Mouse (Mus musculus) heart, embryonic 14.5 days (tissue): ENCODE data around the gene Rnf115. TPM values are rescaled to one million over a fixed set of nuclear protein-coding genes. Genes with fewer than 3 reads are reported as not detected.

Experiments
- ATAC-seq: fragments of 200-750 bp; cut with Nextera tagmentation; 2 replicates; pipeline ENCODE4 v1.8.0; 2017; ENCODE audit warnings: low read depth, moderate TSS enrichment; ENCODE audit not compliant: insufficient number of reproducible peaks, insufficient read depth, low FRiP score
- H3K27ac ChIP-seq, 2 experiments: fragments of 200-500 bp in 1 of 2; fragments of 300-500 bp in 1 of 2; sonication (generic) in 1 of 2; replicated peaks in 1 of 2; 2 replicates each; pipeline ENCODE4 v1.5.1; 2012 to 2014; ENCODE audit warnings: low read depth in 2 of 2, low read length in 2 of 2, control low read depth in 1 of 2, mild to moderate bottlenecking in 1 of 2, mixed read lengths in 1 of 2; ENCODE audit not compliant: control insufficient read depth in 1 of 2, insufficient read depth in 1 of 2
- H3K27me3 ChIP-seq: fragments of 300-500 bp; sonication (generic); 2 replicates; pipeline ENCODE4 v1.6.1; 2014; ENCODE audit warnings: mild to moderate bottlenecking, low read length, control low read depth; ENCODE audit not compliant: control insufficient read depth, insufficient read depth
- H3K36me3 ChIP-seq: fragments of 300-500 bp; sonication (generic); 2 replicates; pipeline ENCODE4 v1.6.1; 2014; ENCODE audit warnings: mild to moderate bottlenecking, control low read depth, low read length, mixed read lengths; ENCODE audit not compliant: control insufficient read depth, insufficient read depth
- H3K4me1 ChIP-seq, 2 experiments: fragments of 200-500 bp in 1 of 2; fragments of 300-500 bp in 1 of 2; sonication (generic) in 1 of 2; 2 replicates each; pipeline ENCODE4 v1.6.1; 2012 to 2014; ENCODE audit warnings: low read length in 2 of 2, control low read depth in 1 of 2, mixed read lengths in 1 of 2; ENCODE audit not compliant: control insufficient read depth in 2 of 2, insufficient read depth in 2 of 2
- H3K4me2 ChIP-seq: fragments of 300-500 bp; sonication (generic); 2 replicates; pipeline ENCODE4 v1.6.1; 2014; ENCODE audit warnings: mild to moderate bottlenecking, low read length
- H3K4me3 ChIP-seq, 2 experiments: fragments of 200-500 bp in 1 of 2; fragments of 300-500 bp in 1 of 2; sonication (generic) in 1 of 2; 2 replicates each; pipeline ENCODE4 v1.5.1; 2012 to 2014; ENCODE audit warnings: low read length in 2 of 2, mild to moderate bottlenecking in 2 of 2, control low read depth in 1 of 2, low read depth in 1 of 2, moderate library complexity in 1 of 2; ENCODE audit not compliant: control insufficient read depth in 1 of 2, insufficient read depth in 1 of 2
- H3K9ac ChIP-seq: fragments of 300-500 bp; sonication (generic); 2 replicates; pipeline ENCODE4 v1.6.1; 2014; ENCODE audit warnings: mild to moderate bottlenecking, low read length
- H3K9me3 ChIP-seq: fragments of 300-500 bp; sonication (generic); 2 replicates; pipeline ENCODE4 v1.6.1; 2016; ENCODE audit warnings: low read length, control low read depth; ENCODE audit not compliant: control insufficient read depth
- WGBS: fragments of 180-500 bp; shearing (Covaris S2); extraction: QIAGEN DNeasy Blood & Tissue Kit; methylation state at CpG from one replicate; pipeline ENCODE4 v1.1.7; 2014; 5-methylcytosine and 5-hydroxymethylcytosine counted together
- polyA plus RNA-seq: library from polyadenylated mRNA; unstranded; fragments of >200 nt; fragmentation: Nextera tagmentation; extraction: Ambion mirVana; gene quantifications from 2 replicates; pipeline ENCODE4 v1.2.1, GENCODE M21; 2014

Rnf115 gene
- polyA plus RNA-seq, 1 experiment from 2014 or later: 41.2 TPM

- no peaks in the 10 kb centered on the region for H3K27me3 ChIP-seq
- no peak for ATAC-seq
- no peak overlapping the region for H3K4me2 ChIP-seq
- H3K36me3 ChIP-seq: peaks cover 75% of the 10 kb centered on the region
- no peak overlapping the region for H3K9ac ChIP-seq
- H3K4me3 ChIP-seq: no peak overlapping the region
- no peak overlapping the region for H3K27ac ChIP-seq
- H3K9me3 ChIP-seq: no peaks in the 10 kb centered on the region
- no peaks in the 10 kb centered on the region for H3K4me1 ChIP-seq
- WGBS: 90% methylated on average over 1 of the region's 1 CpGs
These were observed 60.3 kb downstream of the Rnf115 start for GRCm38 (mm10) chr3:96787784-96788183.

GRCm38 (mm10) chr3:96788506-96788905 lies 61.0 kb downstream of the Rnf115 start:
- Histone ChIP-seq H3K27ac (no peak overlapping the region), H3K4me1 (no peaks in the 10 kb centered on the region), H3K27me3 (no peaks in the 10 kb centered on the region), H3K4me2 (no peak overlapping the region), H3K9me3 (no peaks in the 10 kb centered on the region), H3K4me3 (no peak overlapping the region), H3K9ac (no peak overlapping the region), H3K36me3 (peaks cover 73% of the 10 kb centered on the region)
- 81% methylated on average over 8 of the region's 8 CpGs for WGBS
- no peak for ATAC-seq

- Histone ChIP-seq H3K9me3 (peaks cover 6% of the 10 kb centered on the region), H3K9ac (no peak overlapping the region), H3K4me1 (peaks cover 3 to 5% of the 10 kb centered on the region in 2 experiments; a peak in 2 of 4 replicates), H3K27me3 (no peaks in the 10 kb centered on the region), H3K27ac (no peak overlapping the region), H3K4me2 (no peak overlapping the region), H3K36me3 (no peaks in the 10 kb centered on the region), H3K4me3 (no peak overlapping the region)
- no peak for ATAC-seq
- WGBS: 77% methylated on average over 11 of the region's 11 CpGs
These were observed 72.8 kb downstream of the Rnf115 start for GRCm38 (mm10) chr3:96800254-96800653.

- H3K9ac ChIP-seq: no peak overlapping the region
- no peaks in the 10 kb centered on the region for H3K36me3 ChIP-seq
- H3K27me3 ChIP-seq: no peaks in the 10 kb centered on the region
- peaks cover 6% of the 10 kb centered on the region for H3K9me3 ChIP-seq
- H3K4me2 ChIP-seq: no peak overlapping the region
- no peak overlapping the region for H3K27ac ChIP-seq
- 20% methylated on average over 1 of the region's 1 CpGs for WGBS
- no peak for ATAC-seq
- no peak overlapping the region for H3K4me3 ChIP-seq
- H3K4me1 ChIP-seq: peaks cover 3 to 5% of the 10 kb centered on the region in 2 experiments; a peak in 2 of 4 replicates
These were observed 74.8 kb downstream of the Rnf115 start for GRCm38 (mm10) chr3:96802214-96802613.

- H3K36me3 ChIP-seq: no peaks in the 10 kb centered on the region
- no peak overlapping the region for H3K27ac ChIP-seq
- ATAC-seq: no peak
- no peak overlapping the region for H3K9ac ChIP-seq
- peaks cover 4 to 9% of the 10 kb centered on the region in 2 experiments for H3K4me1 ChIP-seq
- H3K4me2 ChIP-seq: no peak overlapping the region
- H3K9me3 ChIP-seq: peaks cover 6% of the 10 kb centered on the region
- WGBS: 85% methylated on average over 3 of the region's 3 CpGs
- H3K27me3 ChIP-seq: no peaks in the 10 kb centered on the region
- no peak overlapping the region for H3K4me3 ChIP-seq
These were observed 80.7 kb downstream of the Rnf115 start for GRCm38 (mm10) chr3:96808136-96808535.

- H3K27me3 ChIP-seq: no peaks in the 10 kb centered on the region
- peaks cover 8 to 14% of the 10 kb centered on the region in 2 experiments for H3K4me1 ChIP-seq
- 46% methylated on average over 3 of the region's 3 CpGs for WGBS
- H3K9ac ChIP-seq: no peak overlapping the region
- no peaks in the 10 kb centered on the region for H3K36me3 ChIP-seq
- H3K27ac ChIP-seq: no peak overlapping the region
- no peak; the same call in 1 of the 2 replicates for ATAC-seq
- H3K4me3 ChIP-seq: no peak overlapping the region
- H3K9me3 ChIP-seq: peaks cover 6% of the 10 kb centered on the region
- H3K4me2 ChIP-seq: no peak overlapping the region
These were observed 81.2 kb downstream of the Rnf115 start for GRCm38 (mm10) chr3:96808651-96809050.

GRCm38 (mm10) chr3:96811232-96811631 lies 83.8 kb downstream of the Rnf115 start:
- no peak overlapping the region for H3K4me2 ChIP-seq
- no peak overlapping the region for H3K9ac ChIP-seq
- WGBS: 72% methylated on average over 3 of the region's 3 CpGs
- no peaks in the 10 kb centered on the region for H3K36me3 ChIP-seq
- H3K27ac ChIP-seq: no peak overlapping the region
- ATAC-seq: no peak
- no peak overlapping the region for H3K4me3 ChIP-seq
- peaks cover 8 to 18% of the 10 kb centered on the region in 2 experiments for H3K4me1 ChIP-seq
- no peaks in the 10 kb centered on the region for H3K9me3 ChIP-seq
- peaks cover 9% of the 10 kb centered on the region; the same call in 1 of the 2 replicates for H3K27me3 ChIP-seq

GRCm38 (mm10) chr3:96812395-96813091 lies 85.1 kb downstream of the Rnf115 start:
- Histone ChIP-seq H3K27me3 (peaks cover 9% of the 10 kb centered on the region; the same call in 1 of the 2 replicates), H3K9ac (no peak overlapping the region), H3K27ac (no peak overlapping the region), H3K4me3 (no peak overlapping the region), H3K9me3 (no peaks in the 10 kb centered on the region), H3K4me2 (peak overlapping the region; percentile 55), H3K36me3 (no peaks in the 10 kb centered on the region), H3K4me1 (peaks cover 8 to 18% of the 10 kb centered on the region in 2 experiments)
- peak; percentile 34; the same call in 1 of the 2 replicates for ATAC-seq
- 36% methylated on average over 20 of the region's 20 CpGs for WGBS
